Mouse (Mus musculus): ENCODE results near the gene Evx1.

Gene Evx1

GRCm38 (mm10) chr6:52313391-52314303 lies at the start of gene Evx1:
Evx1 (plus strand) TSS chr6:52313498.
- DNase-seq (ENCODE audit: low spot score): peak; percentile 65

GRCm38 (mm10) chr6:52264106-52264790 lies 49.0 kb upstream of the Evx1 start:
- DNase-seq (ENCODE audit: low spot score): no peak

DNA sequence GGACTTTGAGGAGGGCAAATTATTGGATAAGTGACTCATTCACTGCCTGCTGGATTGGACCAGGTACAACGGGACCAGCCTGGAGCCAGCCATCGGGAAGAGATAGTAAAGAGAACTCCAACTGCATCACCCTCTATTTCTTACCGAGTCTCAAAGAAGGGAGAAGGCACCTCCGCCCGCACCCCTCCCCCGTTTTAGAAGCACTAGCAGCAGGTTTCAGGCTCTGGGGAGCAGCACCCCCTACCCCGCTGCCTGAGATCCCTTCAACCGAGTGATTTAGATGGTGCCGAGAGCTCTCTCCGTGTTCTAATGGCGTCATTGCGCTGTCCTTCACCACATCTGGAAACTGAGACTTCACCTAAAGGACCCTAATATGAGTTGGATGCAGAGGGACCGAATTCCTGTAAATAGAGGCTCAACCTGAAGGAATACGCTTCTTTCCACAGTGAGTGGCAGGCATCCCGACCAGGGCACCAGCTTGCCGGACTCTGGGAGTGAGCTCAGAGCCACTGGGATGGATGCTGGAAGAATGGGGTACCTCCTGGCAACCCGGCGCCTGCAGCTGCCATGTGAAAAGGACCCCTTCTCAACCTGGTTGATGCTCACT lies 47.9 kb upstream of the Evx1 start:
- DNase-seq (ENCODE audit: low spot score): no peak

DNA sequence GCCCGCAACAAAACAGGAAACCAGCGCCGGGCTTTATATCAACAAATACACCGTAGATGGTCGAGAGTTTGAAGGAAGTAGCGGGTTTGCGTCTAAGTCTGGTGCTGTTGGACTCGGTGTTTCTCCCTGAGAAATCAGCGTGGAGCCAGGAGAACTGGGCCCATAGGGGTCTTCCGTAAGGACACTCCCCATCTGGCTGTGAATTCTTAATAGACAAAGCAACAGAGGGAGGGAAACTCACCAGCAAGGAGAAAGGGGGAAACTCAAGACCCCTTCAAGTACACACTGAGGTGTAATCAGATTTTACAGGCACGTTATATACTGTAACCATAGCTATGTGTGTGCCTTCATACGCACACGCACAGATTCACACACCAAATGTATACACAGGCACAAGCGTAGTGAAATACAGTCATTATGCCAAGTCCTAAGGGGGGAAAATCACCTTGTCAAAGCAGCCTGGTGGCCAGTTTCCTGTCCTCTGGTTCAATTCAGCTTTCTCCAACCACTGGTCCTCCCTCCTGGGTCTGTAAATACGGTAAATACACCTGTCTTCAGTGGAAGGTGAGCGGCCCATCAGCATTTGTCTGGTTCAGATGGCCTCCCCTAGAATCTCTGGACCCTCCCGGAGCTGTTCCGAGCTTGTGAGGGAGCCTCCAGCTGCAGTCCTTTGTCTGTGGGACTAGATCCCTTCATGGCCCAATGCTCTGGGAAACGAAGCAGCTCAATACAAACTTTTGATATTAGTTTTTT lies 47.2 kb upstream of the Evx1 start:
- no peak for DNase-seq (ENCODE audit: low spot score)

- DNase-seq (ENCODE audit: low spot score): no peak
Observed at GRCm38 (mm10) chr6:52266666-52266985, 46.7 kb upstream of the Evx1 start.

GRCm38 (mm10) chr6:52267221-52267620 lies 46.1 kb upstream of the Evx1 start:
- DNase-seq (ENCODE audit: low spot score): no peak

GRCm38 (mm10) chr6:52267691-52268090 lies 45.6 kb upstream of the Evx1 start:
- DNase-seq (ENCODE audit: low spot score): no peak

- no peak for DNase-seq (ENCODE audit: low spot score)
Observed at GRCm38 (mm10) chr6:52268341-52268740, 45.0 kb upstream of the Evx1 start.

GRCm38 (mm10) chr6:52268756-52269155 lies 44.5 kb upstream of the Evx1 start:
- DNase-seq (ENCODE audit: low spot score): no peak

- no peak for DNase-seq (ENCODE audit: low spot score)
Observed at GRCm38 (mm10) chr6:52270494-52271480, 42.5 kb upstream of the Evx1 start.

GRCm38 (mm10) chr6:52272766-52273655 lies 40.3 kb upstream of the Evx1 start:
- no peak for DNase-seq (ENCODE audit: low spot score)

DNA sequence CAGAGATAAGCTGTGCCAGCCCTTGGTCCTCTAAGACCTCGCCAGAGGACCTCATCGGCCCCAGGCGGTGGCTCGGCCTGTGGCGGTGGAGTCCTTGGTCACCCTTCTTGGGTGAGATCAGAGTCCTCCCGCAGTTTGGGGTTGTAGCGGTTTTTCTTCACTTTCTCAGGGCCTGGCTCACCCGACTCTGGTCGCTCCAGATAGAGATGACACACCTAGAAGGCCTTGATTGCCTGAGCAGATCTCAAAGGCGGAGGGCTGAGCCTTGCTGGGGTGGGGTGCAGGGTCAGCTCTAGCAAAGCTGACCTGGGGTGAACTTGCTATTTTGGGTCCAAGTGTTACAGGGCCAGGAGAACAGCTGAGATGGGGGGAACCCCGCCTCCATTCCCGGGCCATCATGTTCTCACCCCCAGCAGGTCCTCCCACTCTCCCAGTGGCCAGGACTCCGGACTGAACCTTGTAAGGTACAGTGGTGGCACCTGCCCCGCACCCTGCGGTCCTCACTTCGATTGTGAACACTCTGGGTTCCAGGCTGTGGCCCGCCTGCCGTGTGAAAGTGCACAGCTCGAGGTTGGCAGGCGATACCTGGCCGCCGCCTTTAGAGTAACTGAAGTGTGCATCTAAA lies 39.5 kb upstream of the Evx1 start:
- DNase-seq (ENCODE audit: low spot score): no peak

GRCm38 (mm10) chr6:52274576-52274975 lies 38.7 kb upstream of the Evx1 start:
- DNase-seq (ENCODE audit: low spot score): no peak

- no peak for DNase-seq (ENCODE audit: low spot score)
Observed at GRCm38 (mm10) chr6:52275563-52276280, 37.6 kb upstream of the Evx1 start.

GRCm38 (mm10) chr6:52276382-52276781 lies 36.9 kb upstream of the Evx1 start:
- no peak for DNase-seq (ENCODE audit: low spot score)

DNA sequence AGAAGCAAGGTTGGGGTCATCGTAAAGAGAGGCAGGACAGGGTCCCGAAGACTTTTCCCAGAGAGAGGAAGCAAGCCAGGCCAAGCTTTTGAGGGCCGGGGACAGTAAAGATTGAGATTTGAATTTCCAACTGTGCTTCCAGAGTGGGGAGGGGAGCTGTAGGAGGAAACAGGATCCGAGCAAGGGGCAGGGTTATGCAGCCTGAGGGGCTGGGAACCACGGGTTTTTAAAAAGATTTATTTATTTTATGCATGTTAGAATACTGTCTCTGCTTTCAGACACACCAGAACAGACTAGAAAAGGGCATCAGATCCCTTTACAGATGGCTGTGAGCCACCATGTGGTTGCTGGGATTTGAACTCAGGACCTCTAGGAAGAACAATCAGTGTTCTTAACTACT lies 36.4 kb upstream of the Evx1 start:
- DNase-seq (ENCODE audit: low spot score): no peak

GRCm38 (mm10) chr6:52281084-52281483 lies 32.2 kb upstream of the Evx1 start:
- DNase-seq (ENCODE audit: low spot score): no peak

- DNase-seq (ENCODE audit: low spot score): no peak
Observed at GRCm38 (mm10) chr6:52283896-52284295, 29.4 kb upstream of the Evx1 start.

DNA sequence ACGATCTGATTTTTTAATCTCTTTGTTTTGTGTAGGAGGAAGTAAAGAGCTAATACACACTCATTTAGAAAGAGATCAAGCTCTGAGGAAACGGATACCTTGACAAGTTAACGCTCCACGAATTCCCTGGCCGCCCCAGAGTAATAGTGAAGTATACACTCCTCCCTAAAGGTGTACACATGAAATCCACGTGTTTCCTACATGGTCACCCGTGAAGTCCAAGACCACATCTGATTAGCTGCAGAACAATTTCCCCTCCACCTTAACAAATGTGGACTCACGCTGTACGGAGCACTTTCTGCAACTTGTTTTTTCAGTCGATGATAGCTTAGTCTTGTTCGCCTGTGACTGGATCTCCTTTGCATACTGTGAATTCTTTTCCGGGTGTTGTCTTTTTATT lies 23.1 kb upstream of the Evx1 start:
- DNase-seq (ENCODE audit: low spot score): no peak

All from T-cell, adult 2 months (primary cell).